Mouse (Mus musculus) midbrain, postnatal 0 days (tissue): ENCODE measurements around the gene Jun. TPM values are rescaled to one million over a fixed set of nuclear protein-coding genes. Genes with fewer than 3 reads are reported as not detected.

ENCODE experiments used
- ATAC-seq: fragments of 200-750 bp; cut with Nextera tagmentation; 2 replicates; pipeline ENCODE4 v1.8.0; 2017; ENCODE audit warnings: moderate number of reproducible peaks, mild to moderate bottlenecking, moderate TSS enrichment, moderate library complexity; ENCODE audit not compliant: low FRiP score
- DNase-seq: peaks from one replicate; pipeline ENCODE4 v3.0.0-alpha.2; 2015; ENCODE audit warnings: low spot score
- H3K27ac ChIP-seq: fragments of 300-500 bp; sonication (generic); 2 replicates; pipeline ENCODE4 v1.5.1; 2014; ENCODE audit warnings: low read depth, mild to moderate bottlenecking, low read length, mixed read lengths
- H3K27me3 ChIP-seq: fragments of 300-500 bp; sonication (generic); 2 replicates; pipeline ENCODE4 v1.6.1; 2014; ENCODE audit warnings: low read length, control low read depth, mixed read lengths; ENCODE audit not compliant: insufficient read depth
- H3K36me3 ChIP-seq: fragments of 300-500 bp; sonication (generic); 2 replicates; pipeline ENCODE4 v1.6.1; 2014; ENCODE audit warnings: low read length, control low read depth, mixed read lengths; ENCODE audit not compliant: insufficient read depth
- H3K4me1 ChIP-seq: fragments of 300-500 bp; sonication (generic); 2 replicates; pipeline ENCODE4 v1.6.1; 2014; ENCODE audit warnings: mild to moderate bottlenecking, control low read depth, antibody characterized with exemption, low read length, mixed read lengths; ENCODE audit not compliant: insufficient read depth
- H3K4me2 ChIP-seq: fragments of 300-500 bp; sonication (generic); 2 replicates; pipeline ENCODE4 v1.6.1; 2014; ENCODE audit warnings: low read depth, mild to moderate bottlenecking, low read length, mixed read lengths; ENCODE audit not compliant: poor library complexity, severe bottlenecking
- H3K4me3 ChIP-seq: fragments of 300-500 bp; sonication (generic); 2 replicates; pipeline ENCODE4 v1.5.1; 2014; ENCODE audit warnings: low read depth, mild to moderate bottlenecking, low read length, moderate library complexity
- H3K9ac ChIP-seq: fragments of 300-500 bp; sonication (generic); replicated peaks from 2 replicates; pipeline ENCODE4 v1.6.1; 2014; ENCODE audit warnings: mild to moderate bottlenecking, low read length, moderate library complexity, mixed read lengths; ENCODE audit not compliant: poor library complexity, severe bottlenecking
- H3K9me3 ChIP-seq: fragments of 300-500 bp; sonication (generic); 2 replicates; pipeline ENCODE4 v1.6.1; 2016; ENCODE audit warnings: low read length, control low read depth
- CTCF ChIP-seq: IDR thresholded peaks from 2 replicates; pipeline ENCODE4 v1.5.1; 2016; ENCODE audit warnings: antibody characterized with exemption, mild to moderate bottlenecking
- WGBS: fragments of 180-500 bp; shearing (Covaris S2); extraction: QIAGEN DNeasy Blood & Tissue Kit; methylation state at CpG from one replicate; pipeline ENCODE4 v1.1.7; 2014; 5-methylcytosine and 5-hydroxymethylcytosine counted together
- polyA plus RNA-seq: library from polyadenylated mRNA; unstranded; fragments of >200 nt; fragmentation: Nextera tagmentation; extraction: Ambion mirVana; gene quantifications from 2 replicates; pipeline ENCODE4 v1.2.1, GENCODE M21; 2015
- total RNA-seq: library from RNA; depleted of rRNA; stranded (reverse); fragments of >200 nt; gene quantifications from 2 replicates; pipeline ENCODE4 v1.2.3, GENCODE M21; 2014

The Jun gene
- total and polyA plus RNA-seq, 2 experiments from 2014 or later: 40.5 to 62.7 TPM

DNA sequence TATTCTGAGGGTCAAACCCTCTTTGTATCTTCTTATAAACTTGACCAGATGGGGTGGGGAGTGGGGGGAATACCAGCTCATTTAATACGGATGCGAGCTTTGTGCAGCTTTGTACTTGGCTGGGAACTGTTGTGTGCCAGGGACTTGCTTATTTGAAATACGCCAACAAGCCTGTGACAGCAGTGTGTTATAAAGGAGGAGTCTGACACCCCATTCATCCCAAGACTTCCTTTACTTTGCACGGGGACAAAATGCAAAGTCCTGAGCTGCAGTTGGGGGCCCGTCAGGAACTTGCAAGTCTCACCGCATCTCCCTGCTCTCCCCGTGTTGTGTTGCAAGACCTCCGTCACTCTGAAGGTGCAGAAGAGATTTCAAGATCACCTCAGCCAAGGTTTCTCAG is 26.6 kb upstream of the Jun start:
- 44% methylated on average over 8 of the region's 8 CpGs for WGBS
- Histone ChIP-seq H3K27me3 (no peaks in the 10 kb centered on the region), H3K27ac (no peak overlapping the region), H3K4me1 (no peaks in the 10 kb centered on the region), H3K4me2 (no peak overlapping the region), H3K4me3 (no peak overlapping the region), H3K9me3 (no peaks in the 10 kb centered on the region), H3K9ac (no peak overlapping the region), H3K36me3 (no peaks in the 10 kb centered on the region)
- TF ChIP-seq CTCF: no peak
- no peak for ATAC-seq
- DNase-seq: no peak

DNA sequence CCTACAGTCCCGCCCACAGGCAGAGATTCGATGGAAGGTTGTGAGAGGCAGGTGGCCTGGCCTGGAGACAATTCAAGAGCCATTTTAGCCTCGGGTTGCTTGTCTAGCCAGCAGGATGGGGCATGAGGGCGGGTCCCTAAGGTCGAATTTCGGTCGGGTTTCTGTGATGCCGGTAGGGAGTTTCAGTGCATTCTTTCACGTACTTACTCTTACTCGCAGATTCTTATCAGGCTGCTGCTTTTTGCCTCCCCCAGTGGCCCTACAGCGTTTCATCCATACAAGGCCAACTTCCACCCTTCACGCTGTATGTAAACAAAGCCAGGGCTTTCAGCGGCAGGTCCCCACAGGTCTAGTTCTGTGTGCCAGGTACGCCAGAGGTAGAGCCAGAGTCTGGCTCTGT is 24.3 kb upstream of the Jun start:
- DNase-seq: no peak
- 76% methylated on average over 14 of the region's 14 CpGs for WGBS
- no peak for TF ChIP-seq CTCF
- Histone ChIP-seq H3K9ac (no peak overlapping the region), H3K4me2 (no peak overlapping the region), H3K36me3 (no peaks in the 10 kb centered on the region), H3K27me3 (no peaks in the 10 kb centered on the region), H3K9me3 (no peaks in the 10 kb centered on the region), H3K4me3 (no peak overlapping the region), H3K4me1 (no peaks in the 10 kb centered on the region), H3K27ac (no peak overlapping the region)
- no peak for ATAC-seq

DNA sequence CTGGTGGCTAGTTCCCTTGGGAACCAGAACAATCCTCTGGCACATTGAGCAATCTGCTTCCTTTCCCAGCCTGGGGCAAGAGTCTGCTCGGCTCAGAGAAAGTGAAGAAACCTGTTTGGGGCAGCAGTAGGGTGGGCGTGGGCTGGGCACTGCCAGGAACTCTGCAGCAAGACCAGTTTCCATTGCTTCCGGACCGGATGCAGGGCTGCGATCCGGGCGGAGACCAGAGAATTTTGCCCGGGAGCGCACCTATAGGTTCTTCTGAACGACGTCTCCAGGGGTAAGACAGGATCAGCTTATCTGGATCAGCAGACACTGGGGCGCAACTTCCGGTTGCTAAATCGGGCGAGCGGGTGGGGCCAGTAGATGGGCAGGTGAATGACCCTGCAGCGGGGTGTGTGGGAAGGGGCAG is 23.6 kb upstream of the Jun start:
- no peak overlapping the region for H3K9ac ChIP-seq
- H3K4me1 ChIP-seq: no peaks in the 10 kb centered on the region
- DNase-seq (no peak), ATAC-seq (no peak)
- no peaks in the 10 kb centered on the region for H3K27me3 ChIP-seq
- no peak overlapping the region for H3K4me3 ChIP-seq
- H3K27ac ChIP-seq: no peak overlapping the region
- H3K36me3 ChIP-seq: no peaks in the 10 kb centered on the region
- 91% methylated on average over 17 of the region's 17 CpGs for WGBS
- H3K4me2 ChIP-seq: no peak overlapping the region
- TF ChIP-seq CTCF: no peak
- H3K9me3 ChIP-seq: no peaks in the 10 kb centered on the region

DNA sequence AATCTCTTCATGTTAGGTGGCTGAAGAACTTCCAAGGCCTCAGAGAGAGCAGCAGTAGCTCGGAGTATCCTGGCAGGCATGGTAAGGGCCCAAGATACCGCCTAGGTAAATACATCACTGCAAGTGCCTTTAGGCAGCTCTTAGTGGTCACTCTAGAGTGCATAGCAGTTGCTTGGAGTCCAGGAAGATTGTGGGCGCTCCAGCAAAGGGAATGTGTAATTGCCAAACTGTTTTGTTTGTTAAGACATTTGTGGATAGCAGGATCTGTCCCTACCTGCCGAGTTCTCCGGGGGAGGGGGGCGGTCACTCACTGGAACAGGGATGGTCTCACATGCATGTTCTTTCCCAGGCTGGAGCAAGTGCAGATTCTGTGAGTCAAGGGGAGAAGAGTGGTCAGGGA is 22.3 kb upstream of the Jun start:
- H3K9ac ChIP-seq: no peak overlapping the region
- H3K27me3 ChIP-seq: no peaks in the 10 kb centered on the region
- H3K9me3 ChIP-seq: no peaks in the 10 kb centered on the region
- H3K27ac ChIP-seq: no peak overlapping the region
- DNase-seq: no peak
- no peak overlapping the region for H3K4me3 ChIP-seq
- no peak for ATAC-seq
- TF ChIP-seq CTCF: no peak
- WGBS: 92% methylated on average over 6 of the region's 6 CpGs
- no peaks in the 10 kb centered on the region for H3K4me1 ChIP-seq
- no peak overlapping the region for H3K4me2 ChIP-seq
- H3K36me3 ChIP-seq: no peaks in the 10 kb centered on the region

- Histone ChIP-seq H3K36me3 (no peaks in the 10 kb centered on the region), H3K4me1 (no peaks in the 10 kb centered on the region), H3K4me3 (no peak overlapping the region), H3K27ac (no peak overlapping the region), H3K9ac (no peak overlapping the region), H3K27me3 (no peaks in the 10 kb centered on the region), H3K4me2 (no peak overlapping the region), H3K9me3 (no peaks in the 10 kb centered on the region)
- 79% methylated on average over 10 of the region's 10 CpGs for WGBS
- ATAC-seq: no peak
- TF ChIP-seq CTCF: no peak
- no peak for DNase-seq
These were observed 21.3 kb upstream of the Jun start for GRCm38 (mm10) chr4:95073214-95073750.

DNA sequence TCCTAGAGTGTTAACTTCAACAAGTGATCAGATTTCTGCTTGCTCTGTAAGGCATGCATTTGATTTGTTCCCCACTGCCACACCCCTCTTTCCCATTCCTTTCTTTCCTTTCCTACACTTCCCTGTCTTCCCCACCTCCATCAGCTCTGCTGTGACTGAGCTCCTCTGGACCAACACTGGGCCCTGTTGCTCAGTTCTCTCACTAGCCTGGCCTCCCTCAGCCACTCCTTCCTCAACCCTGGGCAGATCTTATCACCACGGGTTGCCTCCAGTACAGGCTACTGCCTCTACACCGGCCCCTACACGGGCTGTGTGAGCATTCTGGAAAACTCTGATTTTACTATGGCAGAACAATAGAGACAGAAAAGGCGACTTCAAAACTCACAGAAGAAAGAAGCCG is 18.4 kb upstream of the Jun start:
- Histone ChIP-seq H3K9ac (no peak overlapping the region), H3K27ac (no peak overlapping the region), H3K36me3 (no peaks in the 10 kb centered on the region), H3K4me2 (no peak overlapping the region), H3K4me3 (no peak overlapping the region), H3K27me3 (no peaks in the 10 kb centered on the region), H3K4me1 (no peaks in the 10 kb centered on the region), H3K9me3 (no peaks in the 10 kb centered on the region)
- DNase-seq (no peak), ATAC-seq (no peak)
- TF ChIP-seq CTCF: no peak
- WGBS: 78% methylated on average over 5 of the region's 5 CpGs
